Mouse (Mus musculus) cerebellum, adult 9-10 months (tissue): ENCODE measurements at regions not wholly inside any gene's neighbourhood (a gene's known extent, or its start where the extent isn't known, plus 50 kb on each side); places are given as distances from the start of the nearest gene placed in this dataset.
A peak's percentile ranks its signal among the peaks of the same experiment; 100 is the strongest.

Experiments
- DNase-seq: peaks from one replicate; pipeline ENCODE4 v3.0.0; 2022

GRCm38 (mm10) chr16:46807476-46807875 is 309.2 kb upstream of the Nectin3 start:
- no peak for DNase-seq

GRCm38 (mm10) chr16:46776367-46776766 is 278.0 kb upstream of the Nectin3 start:
- DNase-seq = no peak

- DNase-seq = no peak
Measured at GRCm38 (mm10) chr16:46769383-46769782, 271.1 kb upstream of the Nectin3 start.

- no peak for DNase-seq
Measured at GRCm38 (mm10) chr16:46768376-46768775, 270.1 kb upstream of the Nectin3 start.

GRCm38 (mm10) chr16:46735140-46735539 is 236.8 kb upstream of the Nectin3 start:
- no peak for DNase-seq

GRCm38 (mm10) chr16:46728424-46728823 is 230.1 kb upstream of the Nectin3 start:
- no peak for DNase-seq

- no peak for DNase-seq
Measured at GRCm38 (mm10) chr16:46723660-46724059, 225.3 kb upstream of the Nectin3 start.

GRCm38 (mm10) chr16:46679787-46680186 is 181.5 kb upstream of the Nectin3 start:
- DNase-seq = no peak

- DNase-seq = no peak
Measured at GRCm38 (mm10) chr16:46669590-46669989, 171.3 kb upstream of the Nectin3 start.

GRCm38 (mm10) chr16:46665566-46665965 is 167.2 kb upstream of the Nectin3 start:
- no peak for DNase-seq

GRCm38 (mm10) chr16:46663008-46663407 is 164.7 kb upstream of the Nectin3 start:
- DNase-seq = no peak

GRCm38 (mm10) chr16:46655041-46655440 is 156.7 kb upstream of the Nectin3 start:
- no peak for DNase-seq

GRCm38 (mm10) chr16:46625807-46626206 is 127.5 kb upstream of the Nectin3 start:
- DNase-seq = no peak

GRCm38 (mm10) chr16:46623246-46623645 is 124.9 kb upstream of the Nectin3 start:
- DNase-seq = no peak

GRCm38 (mm10) chr16:46619871-46620270 is 121.5 kb upstream of the Nectin3 start:
- no peak for DNase-seq

- DNase-seq = no peak
Measured at GRCm38 (mm10) chr16:46617544-46618335, 119.4 kb upstream of the Nectin3 start.

GRCm38 (mm10) chr16:46616606-46617005 is 118.3 kb upstream of the Nectin3 start:
- DNase-seq = no peak

- DNase-seq = no peak
Measured at GRCm38 (mm10) chr16:46613062-46613818, 114.9 kb upstream of the Nectin3 start.

- DNase-seq = no peak
Measured at GRCm38 (mm10) chr16:46605879-46606203, 107.5 kb upstream of the Nectin3 start.

- no peak for DNase-seq
Measured at GRCm38 (mm10) chr16:46605001-46605878, 106.9 kb upstream of the Nectin3 start.

- no peak for DNase-seq
Measured at GRCm38 (mm10) chr16:46592618-46593253, 94.4 kb upstream of the Nectin3 start.

- no peak for DNase-seq
Measured at GRCm38 (mm10) chr16:46587056-46587455, 88.7 kb upstream of the Nectin3 start.

GRCm38 (mm10) chr16:46584502-46584901 is 86.2 kb upstream of the Nectin3 start:
- peak; percentile 59 for DNase-seq
